Mouse (Mus musculus): ENCODE data around the gene Ube2g2. TPM values are rescaled to one million over a fixed set of nuclear protein-coding genes. Genes with fewer than 3 reads are reported as not detected.

Gene Ube2g2
- polyA plus RNA-seq, 1 experiment from 2014 or later: 54.1 TPM

DNA sequence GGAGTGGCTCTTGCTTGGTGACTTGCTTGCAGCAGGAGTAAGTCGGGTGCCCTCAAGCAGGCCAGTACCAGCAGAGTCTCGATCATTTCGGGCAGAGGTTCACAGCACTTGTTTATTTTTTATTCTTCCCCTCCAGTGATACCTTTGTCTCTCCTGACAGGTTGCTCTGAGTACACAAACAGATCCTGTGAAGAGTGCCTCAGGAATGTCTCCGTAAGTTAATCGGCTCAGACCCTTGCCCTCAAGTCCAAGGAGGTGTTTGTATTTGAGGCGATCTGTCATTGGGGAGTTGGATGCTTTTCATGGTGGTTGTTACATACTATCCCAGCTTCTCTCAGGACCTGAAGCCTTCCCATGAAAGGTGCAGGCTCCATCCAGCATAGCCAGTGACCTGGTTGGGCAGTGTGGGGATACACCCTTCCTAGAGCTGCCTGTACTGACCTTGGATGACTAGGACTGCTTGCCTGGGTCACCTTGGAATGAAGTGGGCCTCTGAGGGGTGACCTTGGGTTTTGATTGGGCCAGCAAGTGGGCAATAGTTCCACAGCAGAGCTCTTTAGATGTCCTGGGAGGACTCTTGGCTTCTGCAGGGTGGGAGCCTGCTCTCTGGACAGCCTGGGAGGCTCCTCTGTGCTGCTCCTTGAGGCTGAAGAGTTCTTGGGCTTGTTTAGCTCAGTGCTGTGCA is 34.8 kb upstream of the Ube2g2 start:
- Histone ChIP-seq H3K4me1 (replicated peaks; ENCODE audit: control insufficient read depth, insufficient read depth, low read length) (peaks cover 24% of the 10 kb centered on the region), H3K27me3 (ENCODE audit: control insufficient read depth, insufficient read depth, low read length) (no peaks in the 10 kb centered on the region), H3K9ac (no peak overlapping the region), H3K4me3 (replicated peaks; ENCODE audit: low read length) (no peak overlapping the region), H3K36me3 (replicated peaks; ENCODE audit: control insufficient read depth, insufficient read depth) (peaks cover 33% of the 10 kb centered on the region), H3K4me2 (replicated peaks) (no peak overlapping the region), H3K9me3 (ENCODE audit: control insufficient read depth, low read length) (no peaks in the 10 kb centered on the region), H3K27ac (no peak overlapping the region)
- no peak for DNase-seq (ENCODE audit: low spot score)
- ATAC-seq (ENCODE audit: low FRiP score): no peak
- WGBS: 91% methylated on average over 6 of the region's 6 CpGs

DNA sequence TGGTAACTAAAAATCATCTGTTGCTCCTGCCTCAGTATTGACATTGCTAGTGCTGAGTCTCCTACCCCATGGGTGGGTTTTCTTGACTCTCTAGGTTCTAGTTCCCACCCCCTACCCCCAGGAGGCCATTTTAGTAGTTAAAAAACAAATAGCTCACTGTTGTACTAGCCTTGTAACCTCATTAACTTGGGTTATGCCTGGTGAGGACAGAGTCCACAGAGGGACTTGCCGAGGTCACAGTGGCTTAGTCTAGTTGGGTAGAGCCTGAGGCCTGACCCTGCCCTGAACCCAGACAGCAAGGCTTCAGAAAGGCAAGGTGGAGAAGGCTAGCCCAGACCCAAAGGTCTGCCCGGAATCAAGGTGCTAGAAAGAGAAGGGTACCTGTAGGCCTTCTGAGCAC is 34.0 kb upstream of the Ube2g2 start:
- WGBS: 85% methylated on average over 2 of the region's 2 CpGs
- H3K27me3 ChIP-seq (ENCODE audit: control insufficient read depth, insufficient read depth, low read length): no peaks in the 10 kb centered on the region
- H3K9ac ChIP-seq: no peak overlapping the region
- no peak for DNase-seq (ENCODE audit: low spot score)
- no peak overlapping the region for H3K4me3 ChIP-seq (replicated peaks; ENCODE audit: low read length)
- ATAC-seq (ENCODE audit: low FRiP score): no peak
- H3K36me3 ChIP-seq (replicated peaks; ENCODE audit: control insufficient read depth, insufficient read depth): peaks cover 41% of the 10 kb centered on the region
- H3K27ac ChIP-seq: no peak overlapping the region
- peaks cover 16% of the 10 kb centered on the region for H3K4me1 ChIP-seq (replicated peaks; ENCODE audit: control insufficient read depth, insufficient read depth, low read length)
- H3K9me3 ChIP-seq (ENCODE audit: control insufficient read depth, low read length): no peaks in the 10 kb centered on the region
- no peak overlapping the region for H3K4me2 ChIP-seq (replicated peaks)

DNA sequence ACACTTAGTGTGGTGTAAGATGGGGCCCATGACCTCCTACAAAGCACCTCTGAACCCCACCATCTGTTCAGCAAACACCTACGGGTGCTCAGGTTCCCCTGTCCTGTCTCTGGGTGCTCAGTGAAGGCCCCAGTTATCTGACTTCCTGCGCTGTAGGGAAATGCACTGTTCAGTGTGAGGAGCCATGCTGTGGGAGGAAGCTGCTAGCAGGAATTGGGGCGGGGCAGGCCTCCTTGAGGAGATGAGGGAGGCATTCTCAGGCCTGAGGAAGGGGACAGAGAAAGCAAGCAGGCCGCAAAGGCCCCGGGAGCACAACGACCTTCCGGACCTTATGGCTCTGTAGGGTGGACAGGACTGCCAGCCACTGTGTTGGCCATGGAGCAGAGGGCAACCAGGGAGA is 33.0 kb upstream of the Ube2g2 start:
- ATAC-seq (ENCODE audit: low FRiP score) (no peak), DNase-seq (ENCODE audit: low spot score) (no peak)
- no peak overlapping the region for H3K4me2 ChIP-seq (replicated peaks)
- no peaks in the 10 kb centered on the region for H3K9me3 ChIP-seq (ENCODE audit: control insufficient read depth, low read length)
- H3K4me1 ChIP-seq (replicated peaks; ENCODE audit: control insufficient read depth, insufficient read depth, low read length): 0 out of 2 replicates have a peak, but pooled peaks cover 7% of the 10 kb centered on the region
- no peak overlapping the region for H3K4me3 ChIP-seq (replicated peaks; ENCODE audit: low read length)
- no peaks in the 10 kb centered on the region for H3K27me3 ChIP-seq (ENCODE audit: control insufficient read depth, insufficient read depth, low read length)
- H3K9ac ChIP-seq: no peak overlapping the region
- WGBS: 76% methylated on average over 7 of the region's 7 CpGs
- H3K27ac ChIP-seq: 0 out of 2 replicates have a peak overlapping the region, but pooled peaks have one; percentile 10
- H3K36me3 ChIP-seq (replicated peaks; ENCODE audit: control insufficient read depth, insufficient read depth): peaks cover 52% of the 10 kb centered on the region

DNA sequence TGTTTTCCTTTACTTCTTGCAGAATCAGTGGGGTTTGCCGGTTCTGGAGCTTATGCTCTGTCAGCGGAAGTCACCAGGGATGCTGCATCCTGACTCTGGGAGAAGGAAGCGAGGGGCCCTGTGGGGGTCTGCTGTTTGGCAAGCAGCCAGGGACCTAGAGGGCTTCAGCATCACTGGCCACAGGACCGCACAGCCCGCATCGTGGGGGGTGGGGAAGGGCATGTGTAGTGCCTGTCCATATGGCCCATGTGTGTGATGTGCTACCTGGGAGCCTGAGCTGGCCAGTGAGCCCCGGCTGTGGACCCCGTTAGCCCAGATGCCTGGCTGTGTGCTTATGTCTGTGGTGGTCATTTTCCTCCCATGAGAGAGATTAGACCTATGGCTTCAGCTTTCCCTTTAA is 32.3 kb upstream of the Ube2g2 start:
- no peak for ATAC-seq (ENCODE audit: low FRiP score)

DNA sequence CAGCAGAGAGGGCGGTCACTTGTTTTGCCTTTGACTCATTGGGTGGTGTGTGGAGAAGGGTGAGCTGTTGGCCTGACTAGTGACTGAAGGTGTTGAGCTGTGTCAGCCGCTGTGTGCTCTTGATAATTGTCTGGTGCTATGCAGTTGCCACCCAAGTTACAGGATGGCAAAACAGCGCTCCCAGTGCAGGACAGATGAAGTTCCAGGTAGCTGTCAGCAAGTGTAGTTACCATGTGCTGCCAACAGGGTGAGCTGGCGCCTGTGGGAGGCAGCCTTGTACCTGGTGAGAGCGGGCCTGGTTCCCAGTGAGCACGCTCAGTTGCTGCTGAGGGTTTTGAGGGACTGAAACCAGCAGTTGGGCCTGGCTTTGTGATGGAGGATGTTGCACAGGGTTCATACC is 31.3 kb upstream of the Ube2g2 start:
- Histone ChIP-seq H3K9ac (no peak overlapping the region), H3K4me3 (replicated peaks; ENCODE audit: low read length) (no peak overlapping the region), H3K4me2 (replicated peaks) (no peak overlapping the region), H3K36me3 (replicated peaks; ENCODE audit: control insufficient read depth, insufficient read depth) (peaks cover 69% of the 10 kb centered on the region), H3K27ac (no peak overlapping the region), H3K9me3 (ENCODE audit: control insufficient read depth, low read length) (no peaks in the 10 kb centered on the region), H3K4me1 (replicated peaks; ENCODE audit: control insufficient read depth, insufficient read depth, low read length) (0 out of 2 replicates have a peak, but pooled peaks cover 7% of the 10 kb centered on the region), H3K27me3 (ENCODE audit: control insufficient read depth, insufficient read depth, low read length) (no peaks in the 10 kb centered on the region)
- ATAC-seq (ENCODE audit: low FRiP score): no peak
- peak; percentile 42 for DNase-seq (ENCODE audit: low spot score)
- 39% methylated on average over 6 of the region's 6 CpGs for WGBS

More for the DNA sequence above, 32.3 kb upstream of the Ube2g2 start:
- Histone ChIP-seq H3K4me3 (replicated peaks; ENCODE audit: low read length) (no peak overlapping the region), H3K9ac (no peak overlapping the region), H3K9me3 (ENCODE audit: control insufficient read depth, low read length) (no peaks in the 10 kb centered on the region), H3K27ac (0 out of 2 replicates have a peak overlapping the region, but pooled peaks have one; percentile 10), H3K36me3 (replicated peaks; ENCODE audit: control insufficient read depth, insufficient read depth) (peaks cover 59% of the 10 kb centered on the region), H3K4me1 (replicated peaks; ENCODE audit: control insufficient read depth, insufficient read depth, low read length) (0 out of 2 replicates have a peak, but pooled peaks cover 7% of the 10 kb centered on the region), H3K27me3 (ENCODE audit: control insufficient read depth, insufficient read depth, low read length) (no peaks in the 10 kb centered on the region), H3K4me2 (replicated peaks) (no peak overlapping the region)
- 74% methylated on average over 8 of the region's 8 CpGs for WGBS
- DNase-seq (ENCODE audit: low spot score): no peak

DNA sequence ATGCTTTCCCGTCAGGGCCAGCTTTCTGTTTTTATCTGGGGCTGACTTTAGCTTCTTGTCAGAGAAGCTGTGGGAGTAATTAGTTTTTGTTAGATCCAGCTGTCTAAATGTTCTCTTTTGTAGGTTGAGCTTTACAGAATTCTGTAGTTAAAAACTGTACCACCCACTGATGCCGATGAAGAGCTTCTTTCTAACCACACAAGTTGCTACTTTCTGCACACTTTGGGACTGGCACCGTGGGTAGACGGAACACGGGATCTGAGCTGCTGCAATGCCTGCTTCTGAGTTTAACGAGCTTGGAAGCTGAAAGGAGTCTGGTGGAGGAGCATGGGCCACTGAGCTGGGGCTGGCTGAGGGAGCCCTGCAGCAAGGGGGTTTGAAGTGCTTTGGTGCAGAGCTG is 30.5 kb upstream of the Ube2g2 start:
- peaks cover 75% of the 10 kb centered on the region for H3K36me3 ChIP-seq (replicated peaks; ENCODE audit: control insufficient read depth, insufficient read depth)
- 86% methylated on average over 6 of the region's 6 CpGs for WGBS

DNA sequence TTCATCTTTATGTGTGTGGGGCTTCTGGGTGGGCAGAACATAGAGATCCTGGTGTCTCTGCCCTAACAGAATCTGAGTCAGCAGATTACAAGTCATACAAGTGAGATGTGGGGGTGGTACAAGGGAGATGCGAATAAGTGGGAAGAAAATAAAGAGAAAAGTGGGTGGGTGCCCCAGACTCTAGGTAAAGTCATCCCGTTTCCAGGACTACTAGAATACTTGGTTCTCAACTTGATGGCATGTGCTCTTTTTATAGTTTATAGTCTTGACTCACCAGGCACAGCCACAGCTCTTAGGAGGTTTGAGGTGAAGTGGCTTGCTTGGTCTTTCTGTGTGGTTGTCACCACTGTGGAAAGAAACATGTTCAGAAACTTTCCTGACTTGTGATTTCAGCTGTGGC is 26.0 kb upstream of the Ube2g2 start:
- peaks cover 72% of the 10 kb centered on the region for H3K36me3 ChIP-seq (replicated peaks; ENCODE audit: control insufficient read depth, insufficient read depth)
- no peak for DNase-seq (ENCODE audit: low spot score)
- 96% methylated on average over 2 of the region's 2 CpGs for WGBS
- ATAC-seq (ENCODE audit: low FRiP score): no peak
- no peaks in the 10 kb centered on the region for H3K4me1 ChIP-seq (replicated peaks; ENCODE audit: control insufficient read depth, insufficient read depth, low read length)
- no peak overlapping the region for H3K27ac ChIP-seq
- no peak overlapping the region for H3K4me2 ChIP-seq (replicated peaks)
- no peak overlapping the region for H3K9ac ChIP-seq
- H3K27me3 ChIP-seq (ENCODE audit: control insufficient read depth, insufficient read depth, low read length): no peaks in the 10 kb centered on the region
- H3K4me3 ChIP-seq (replicated peaks; ENCODE audit: low read length): no peak overlapping the region
- H3K9me3 ChIP-seq (ENCODE audit: control insufficient read depth, low read length): no peaks in the 10 kb centered on the region

More for the DNA sequence above, 30.5 kb upstream of the Ube2g2 start:
- no peak for DNase-seq (ENCODE audit: low spot score)
- no peak overlapping the region for H3K4me3 ChIP-seq (replicated peaks; ENCODE audit: low read length)
- H3K27me3 ChIP-seq (ENCODE audit: control insufficient read depth, insufficient read depth, low read length): no peaks in the 10 kb centered on the region
- ATAC-seq (ENCODE audit: low FRiP score): no peak
- H3K27ac ChIP-seq: no peak overlapping the region
- H3K9me3 ChIP-seq (ENCODE audit: control insufficient read depth, low read length): no peaks in the 10 kb centered on the region
- no peak overlapping the region for H3K9ac ChIP-seq
- 0 out of 2 replicates have a peak, but pooled peaks cover 7% of the 10 kb centered on the region for H3K4me1 ChIP-seq (replicated peaks; ENCODE audit: control insufficient read depth, insufficient read depth, low read length)
- no peak overlapping the region for H3K4me2 ChIP-seq (replicated peaks)

DNA sequence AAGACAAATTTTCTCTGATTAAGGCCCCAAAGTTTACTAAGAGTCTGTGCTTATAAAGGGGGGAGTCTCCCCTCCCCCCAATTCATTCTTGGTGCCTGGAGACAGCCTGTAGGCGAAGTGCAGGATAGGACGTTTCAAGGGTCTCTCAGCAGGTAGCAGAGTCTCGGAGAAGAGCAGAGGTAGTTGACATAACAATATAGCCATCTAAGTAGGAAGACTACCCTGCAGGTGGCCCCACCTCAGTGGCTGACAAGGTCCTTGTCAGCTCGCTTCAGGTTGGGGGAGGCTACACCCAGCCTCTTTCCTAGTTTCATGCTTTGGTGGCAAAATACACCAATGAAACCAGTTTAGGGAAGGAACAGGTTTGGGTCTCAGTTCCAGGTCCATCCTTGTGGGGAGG is 19.1 kb upstream of the Ube2g2 start:
- no peak for ATAC-seq (ENCODE audit: low FRiP score)
- peaks cover 14% of the 10 kb centered on the region for H3K4me1 ChIP-seq (replicated peaks; ENCODE audit: control insufficient read depth, insufficient read depth, low read length)
- no peaks in the 10 kb centered on the region for H3K27me3 ChIP-seq (ENCODE audit: control insufficient read depth, insufficient read depth, low read length)
- no peak overlapping the region for H3K4me2 ChIP-seq (replicated peaks)
- 0 out of 2 replicates have a peak, but pooled peaks cover 4% of the 10 kb centered on the region for H3K9me3 ChIP-seq (ENCODE audit: control insufficient read depth, low read length)
- no peak overlapping the region for H3K9ac ChIP-seq
- DNase-seq (ENCODE audit: low spot score): no peak
- H3K36me3 ChIP-seq (replicated peaks; ENCODE audit: control insufficient read depth, insufficient read depth): peaks cover 8% of the 10 kb centered on the region
- H3K27ac ChIP-seq: no peak overlapping the region
- H3K4me3 ChIP-seq (replicated peaks; ENCODE audit: low read length): no peak overlapping the region
- WGBS: 53% methylated on average over 4 of the region's 4 CpGs

DNA sequence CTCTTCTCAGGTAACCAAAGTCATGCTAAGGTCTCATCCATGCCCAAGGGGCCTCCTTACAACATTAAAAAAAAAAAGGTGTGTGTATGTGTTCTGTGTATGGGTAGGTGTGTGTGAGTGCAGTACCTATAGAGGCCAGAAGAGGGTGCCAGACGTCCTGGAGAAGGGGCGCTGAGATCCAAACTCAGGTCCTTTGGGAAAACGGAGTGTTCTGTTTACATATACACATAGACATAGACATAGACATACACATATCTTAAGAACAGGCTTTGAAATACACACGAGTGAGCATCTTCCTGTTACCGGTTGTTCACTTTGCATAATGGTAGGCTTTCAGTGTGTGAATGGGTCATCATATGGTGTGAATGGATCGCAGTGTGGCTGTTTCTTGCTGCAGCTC is 18.0 kb upstream of the Ube2g2 start:
- 89% methylated on average over 6 of the region's 6 CpGs for WGBS

More for the DNA sequence above, 18.0 kb upstream of the Ube2g2 start:
- DNase-seq (ENCODE audit: low spot score): no peak
- Histone ChIP-seq H3K4me2 (replicated peaks) (no peak overlapping the region), H3K27ac (no peak overlapping the region), H3K4me1 (replicated peaks; ENCODE audit: control insufficient read depth, insufficient read depth, low read length) (peaks cover 14% of the 10 kb centered on the region), H3K36me3 (replicated peaks; ENCODE audit: control insufficient read depth, insufficient read depth) (0 out of 2 replicates have a peak, but pooled peaks cover 6% of the 10 kb centered on the region), H3K9ac (no peak overlapping the region), H3K9me3 (ENCODE audit: control insufficient read depth, low read length) (0 out of 2 replicates have a peak, but pooled peaks cover 4% of the 10 kb centered on the region), H3K4me3 (replicated peaks; ENCODE audit: low read length) (no peak overlapping the region), H3K27me3 (ENCODE audit: control insufficient read depth, insufficient read depth, low read length) (no peaks in the 10 kb centered on the region)
- ATAC-seq (ENCODE audit: low FRiP score): no peak

Measured in hindbrain, embryonic 14.5 days (tissue).